Mouse (Mus musculus) spleen, adult 2 months (tissue): ENCODE measurements around the gene Cnnm1. TPM values are rescaled to one million over a fixed set of nuclear protein-coding genes. Genes with fewer than 3 reads are reported as not detected.

ENCODE experiments used
- DNase-seq, 2 experiments: peaks; one replicate each; pipeline versions ENCODE4 v3.0.0 to v3.0.0-alpha.2; 2012 to 2021; ENCODE audit warnings: low spot score in 2 of 2, low read depth in 1 of 2
- H3K27ac ChIP-seq: fragments of 200-500 bp; 2 replicates; pipeline ENCODE4 v1.5.1; 2012; ENCODE audit warnings: low read length, inconsistent platforms; ENCODE audit not compliant: insufficient read depth
- H3K27me3 ChIP-seq: fragments of 200-500 bp; 2 replicates; pipeline ENCODE4 v1.6.1; 2012; ENCODE audit warnings: mild to moderate bottlenecking, moderate library complexity, low read length, inconsistent platforms; ENCODE audit not compliant: control insufficient read depth, insufficient read depth
- H3K36me3 ChIP-seq: fragments of 200-500 bp; 2 replicates; pipeline ENCODE4 v1.6.1; 2012; ENCODE audit warnings: mild to moderate bottlenecking, low read length, inconsistent platforms; ENCODE audit not compliant: control insufficient read depth, insufficient read depth
- H3K4me1 ChIP-seq: fragments of 200-500 bp; 2 replicates; pipeline ENCODE4 v1.6.1; 2011; ENCODE audit warnings: inconsistent platforms; ENCODE audit not compliant: control insufficient read depth, insufficient read depth, insufficient read length
- H3K4me3 ChIP-seq: fragments of 200-500 bp; 2 replicates; pipeline ENCODE4 v1.5.1; 2011; ENCODE audit warnings: mild to moderate bottlenecking, inconsistent platforms; ENCODE audit not compliant: insufficient read depth, insufficient read length; ENCODE audit errors: extremely low read depth
- CTCF ChIP-seq: fragments of 200-500 bp; IDR thresholded peaks from 2 replicates; pipeline ENCODE4 v1.5.1; 2011; ENCODE audit warnings: mild to moderate bottlenecking, inconsistent platforms; ENCODE audit not compliant: insufficient read depth, insufficient read length, insufficient replicate concordance; ENCODE audit errors: extremely low read depth
- POLR2A ChIP-seq: fragments of 200-500 bp; IDR thresholded peaks from 2 replicates; pipeline ENCODE4 v1.6.1; 2011; ENCODE audit warnings: low read depth, low read length, inconsistent platforms
- WGBS: fragments of 180-500 bp; shearing (Covaris S2); methylation state at CpG from one replicate; pipeline ENCODE4 v1.1.7; 2018; 5-methylcytosine and 5-hydroxymethylcytosine counted together
- polyA plus RNA-seq: library from polyadenylated mRNA; depleted of rRNA; stranded (reverse); fragments of >200 nt; gene quantifications from 2 replicates; pipeline ENCODE4 v1.2.3, GENCODE M21; 2012; rRNA removed

The Cnnm1 gene
- polyA plus RNA-seq, 1 experiment: 0.06 TPM

DNA sequence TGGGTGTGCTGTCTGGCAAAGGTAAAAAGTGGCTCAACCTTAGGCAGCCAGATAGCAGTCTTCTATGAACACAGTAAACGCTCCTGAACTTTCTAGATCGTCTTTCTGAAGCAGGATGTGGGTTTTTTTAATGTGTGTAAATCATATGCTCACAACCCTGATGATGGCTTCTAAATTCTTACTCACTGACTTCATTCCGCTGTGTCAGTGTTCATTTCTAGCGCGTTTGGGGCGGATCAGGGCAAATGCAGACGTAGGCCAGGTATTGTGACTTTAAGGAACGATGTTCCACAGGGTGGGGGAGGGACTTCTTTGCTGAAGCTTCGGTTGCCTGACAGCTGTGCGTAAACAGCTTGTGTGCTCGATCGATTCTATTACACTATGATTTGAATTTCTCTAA is 90.7 kb downstream of the Cnnm1 start:
- WGBS: 15% methylated on average over 12 of the region's 12 CpGs
- no peak for TF ChIP-seq POLR2A
- TF ChIP-seq CTCF: no peak
- no peaks in the 10 kb centered on the region for H3K36me3 ChIP-seq
- no peak overlapping the region for H3K4me3 ChIP-seq
- H3K4me1 ChIP-seq: no peaks in the 10 kb centered on the region
- no peak overlapping the region for H3K27ac ChIP-seq
- H3K27me3 ChIP-seq: 0 out of 2 replicates have a peak, but pooled peaks cover 2% of the 10 kb centered on the region
- DNase-seq: peak in 1 of 2 experiments; percentile 71

- no peak for DNase-seq
- Histone ChIP-seq H3K36me3 (no peaks in the 10 kb centered on the region), H3K27ac (no peak overlapping the region), H3K4me3 (no peak overlapping the region), H3K4me1 (no peaks in the 10 kb centered on the region), H3K27me3 (0 out of 2 replicates have a peak, but pooled peaks cover 2% of the 10 kb centered on the region)
- WGBS: 94% methylated on average over 3 of the region's 3 CpGs
- TF ChIP-seq POLR2A (no peak), CTCF (no peak)
Observed at GRCm38 (mm10) chr19:43535372-43535771, 95.1 kb downstream of the Cnnm1 start.

DNA sequence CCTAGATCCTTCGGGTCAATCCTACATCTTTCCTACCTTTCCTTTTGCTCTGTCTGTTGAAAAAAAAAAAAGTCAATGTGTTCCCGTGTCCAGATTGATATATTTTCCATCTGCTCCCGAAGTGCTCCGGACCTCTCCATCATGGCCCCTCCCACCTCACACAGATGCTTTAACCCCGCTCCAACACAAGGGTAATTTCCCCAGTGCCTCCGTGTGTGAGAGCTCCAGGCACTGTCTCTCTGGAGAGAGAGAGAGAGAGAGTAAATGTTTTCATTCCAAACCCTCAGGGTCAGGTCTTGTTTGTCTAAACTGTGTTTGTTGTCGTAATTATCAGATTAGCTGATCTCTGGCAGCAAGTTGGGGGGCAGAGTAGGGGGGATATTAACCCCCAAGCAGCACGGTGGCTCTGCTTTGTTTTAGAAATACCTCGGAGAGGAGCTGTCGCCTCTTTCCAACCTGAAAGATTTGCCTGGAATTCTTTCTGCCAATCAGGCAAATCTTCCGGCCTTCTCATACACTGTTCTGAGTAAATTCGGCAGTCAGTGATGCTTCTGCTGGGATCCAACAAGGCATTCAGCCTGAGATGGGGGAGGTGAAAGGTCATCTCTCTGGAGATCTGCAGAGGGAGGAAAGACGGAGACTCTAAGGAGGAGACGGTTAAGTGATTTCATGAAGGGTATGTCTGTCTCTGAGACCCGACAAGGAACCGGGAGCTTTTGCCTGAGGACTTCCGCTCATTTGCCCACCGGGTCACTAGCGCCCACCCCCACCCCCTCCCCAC is 106.3 kb downstream of the Cnnm1 start:
- no peaks in the 10 kb centered on the region for H3K27me3 ChIP-seq
- no peak overlapping the region for H3K27ac ChIP-seq
- WGBS: 69% methylated on average over 19 of the region's 19 CpGs
- H3K4me1 ChIP-seq: no peaks in the 10 kb centered on the region
- DNase-seq: no peak
- H3K4me3 ChIP-seq: no peak overlapping the region
- H3K36me3 ChIP-seq: no peaks in the 10 kb centered on the region
- TF ChIP-seq POLR2A (no peak), CTCF (no peak)

Other genes with a start within 250 kb of the Cnnm1 start
- 0.04 TPM in 1 of 2 replicates, not detected in the other for gene Hpse2, start 52.1 kb upstream of the Cnnm1 start, polyA plus RNA-seq
- 14.0 and 15.4 TPM in 2 replicates for gene Got1, start 84.2 kb downstream of the Cnnm1 start, polyA plus RNA-seq
- gene Nkx2-3, start 171.9 kb downstream of the Cnnm1 start, polyA plus RNA-seq: 7.4 and 11.6 TPM in 2 replicates
- 56.4 and 76.9 TPM in 2 replicates for gene Slc25a28, start 234.4 kb downstream of the Cnnm1 start, polyA plus RNA-seq
- gene Entpd7, start 249.2 kb downstream of the Cnnm1 start, polyA plus RNA-seq: 3.5 and 4.6 TPM in 2 replicates